Mouse (Mus musculus) gastrocnemius, adult 18-20 months (tissue): Measurements from ENCODE around the gene 6030468B19Rik. TPM values are rescaled to one million over a fixed set of nuclear protein-coding genes. Genes with fewer than 3 reads are reported as not detected.
"Not testable (repeated sequence)": the region's sequence is repeated elsewhere in the genome, so short reads cannot be mapped to it uniquely, and the experiment has no call there.

Experiments used
- DNase-seq: peaks from one replicate; pipeline ENCODE4 v3.0.0; 2021; ENCODE audit warnings: low spot score
- total RNA-seq, 2 experiments: library from RNA; stranded (reverse); gene quantifications; 2 replicates each; pipeline ENCODE4 v1.2.3; 2021

Gene 6030468B19Rik
- total RNA-seq, 2 experiments from 2014 or later, result not detected

DNA sequence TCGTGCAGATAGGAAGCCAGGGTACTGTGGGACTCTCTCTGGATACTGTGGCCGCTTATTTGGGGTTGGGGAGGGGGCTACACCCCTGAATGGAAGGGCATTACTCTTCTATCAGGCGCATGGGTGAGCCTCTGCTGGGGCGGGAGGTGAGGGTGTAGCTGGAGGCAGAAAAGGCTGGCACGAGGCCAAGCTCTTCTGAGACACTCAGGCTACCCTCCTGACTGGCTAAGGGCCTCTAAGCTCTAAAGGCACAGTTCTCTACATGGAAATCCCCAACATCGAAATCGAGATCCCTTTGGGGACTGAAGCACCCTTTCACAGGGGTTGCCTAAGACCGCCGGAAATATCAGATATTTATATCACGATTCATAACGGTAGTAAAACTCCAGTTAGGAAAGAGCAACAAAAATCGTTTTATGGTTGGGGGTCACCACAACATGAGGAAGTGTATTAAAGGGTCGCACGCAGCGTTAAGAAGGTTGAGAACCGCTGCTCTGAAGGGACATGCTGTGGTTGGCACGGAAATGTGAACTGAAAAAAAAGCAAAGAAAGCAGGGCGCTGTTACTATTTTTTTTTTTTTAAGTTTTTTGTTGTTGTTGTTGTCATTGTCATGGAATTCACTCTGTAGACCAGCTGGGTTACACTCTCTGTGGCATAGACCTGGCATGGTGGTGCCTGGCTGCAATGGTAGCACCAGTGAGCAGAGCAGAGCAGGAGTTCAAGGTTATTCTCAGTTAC is 30.9 kb downstream of the 6030468B19Rik start:
- DNase-seq, result no peak

DNA sequence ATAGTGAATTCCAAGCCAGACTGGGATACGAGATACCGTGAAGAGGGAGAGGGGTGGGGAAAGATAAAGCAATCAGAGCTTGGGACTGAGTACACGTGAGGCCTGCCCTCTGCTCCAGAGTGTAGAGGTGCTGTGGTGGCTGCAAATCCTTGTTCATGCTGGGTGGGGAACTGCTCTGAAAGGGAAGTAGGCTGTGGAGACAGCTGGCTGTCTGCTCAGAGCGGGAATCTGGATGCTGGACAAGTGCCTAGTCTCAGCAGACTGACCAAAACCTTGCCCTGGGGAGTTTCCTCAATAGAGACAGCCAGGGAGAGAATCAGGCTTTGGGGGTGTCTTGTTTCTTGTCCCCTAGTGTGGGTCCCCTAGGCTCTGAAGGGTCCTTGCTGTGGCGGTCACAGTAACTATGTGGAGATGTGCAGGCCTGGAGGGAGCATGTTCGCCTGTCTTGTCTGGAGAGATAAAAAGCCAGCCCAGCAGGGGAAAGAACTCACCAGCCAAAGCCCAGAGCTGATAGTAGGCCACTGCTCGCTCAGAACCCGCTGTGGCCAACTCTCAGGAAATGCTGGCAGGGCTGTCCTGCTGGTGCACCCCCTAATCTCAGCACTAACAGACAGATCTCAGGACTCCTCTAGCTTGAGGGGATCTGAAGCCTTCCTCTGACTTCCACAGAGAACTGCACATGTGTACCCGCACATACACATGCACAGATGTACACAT is 31.6 kb downstream of the 6030468B19Rik start:
- peak; percentile 44 for DNase-seq

DNA sequence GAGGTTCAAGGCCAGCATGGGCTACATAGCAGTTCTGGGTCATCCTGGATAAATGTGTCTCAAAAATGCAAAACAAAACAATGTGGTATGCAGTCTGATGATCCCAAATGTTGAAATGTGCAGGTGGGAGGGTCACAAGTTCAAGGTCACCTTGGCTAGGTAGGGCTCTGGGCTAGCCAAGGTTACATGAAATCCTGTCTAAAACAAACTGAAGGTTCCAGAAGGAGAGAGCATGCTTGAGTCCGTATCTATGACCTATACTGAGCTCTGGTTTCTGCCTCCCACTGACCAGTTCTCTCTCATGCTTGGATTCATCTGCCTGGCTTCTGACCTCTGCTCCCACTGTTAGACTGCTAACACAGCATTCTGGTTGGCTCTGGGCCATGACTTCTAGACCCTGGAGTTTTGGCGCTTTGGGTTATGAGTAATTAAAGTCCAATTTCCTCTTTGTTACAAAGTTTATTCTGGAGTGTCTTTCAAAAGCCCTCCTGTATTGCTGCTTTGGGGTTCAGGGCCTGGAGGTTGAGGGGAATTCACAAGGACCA is 32.3 kb downstream of the 6030468B19Rik start:
- DNase-seq, result no peak

DNA sequence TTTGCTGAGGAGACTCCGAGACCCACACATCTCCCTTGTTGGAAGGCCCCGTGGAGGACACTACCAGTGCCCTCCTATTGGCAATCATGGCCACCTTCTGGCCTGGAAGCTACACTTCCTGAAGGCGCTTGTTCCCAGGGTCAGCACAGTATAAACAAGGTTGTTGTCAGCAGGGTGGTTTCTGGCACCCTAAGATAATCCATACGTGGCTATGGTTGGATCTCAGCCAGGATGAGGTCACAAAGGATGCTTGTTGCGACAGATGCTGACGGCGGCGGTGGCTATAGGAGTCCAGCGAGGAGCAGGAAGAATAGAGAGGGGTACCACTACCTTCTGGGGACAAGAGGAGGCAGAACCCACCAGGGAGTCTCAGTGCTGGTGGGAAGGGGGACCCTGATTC is 32.9 kb downstream of the 6030468B19Rik start:
- DNase-seq, result no peak

DNA sequence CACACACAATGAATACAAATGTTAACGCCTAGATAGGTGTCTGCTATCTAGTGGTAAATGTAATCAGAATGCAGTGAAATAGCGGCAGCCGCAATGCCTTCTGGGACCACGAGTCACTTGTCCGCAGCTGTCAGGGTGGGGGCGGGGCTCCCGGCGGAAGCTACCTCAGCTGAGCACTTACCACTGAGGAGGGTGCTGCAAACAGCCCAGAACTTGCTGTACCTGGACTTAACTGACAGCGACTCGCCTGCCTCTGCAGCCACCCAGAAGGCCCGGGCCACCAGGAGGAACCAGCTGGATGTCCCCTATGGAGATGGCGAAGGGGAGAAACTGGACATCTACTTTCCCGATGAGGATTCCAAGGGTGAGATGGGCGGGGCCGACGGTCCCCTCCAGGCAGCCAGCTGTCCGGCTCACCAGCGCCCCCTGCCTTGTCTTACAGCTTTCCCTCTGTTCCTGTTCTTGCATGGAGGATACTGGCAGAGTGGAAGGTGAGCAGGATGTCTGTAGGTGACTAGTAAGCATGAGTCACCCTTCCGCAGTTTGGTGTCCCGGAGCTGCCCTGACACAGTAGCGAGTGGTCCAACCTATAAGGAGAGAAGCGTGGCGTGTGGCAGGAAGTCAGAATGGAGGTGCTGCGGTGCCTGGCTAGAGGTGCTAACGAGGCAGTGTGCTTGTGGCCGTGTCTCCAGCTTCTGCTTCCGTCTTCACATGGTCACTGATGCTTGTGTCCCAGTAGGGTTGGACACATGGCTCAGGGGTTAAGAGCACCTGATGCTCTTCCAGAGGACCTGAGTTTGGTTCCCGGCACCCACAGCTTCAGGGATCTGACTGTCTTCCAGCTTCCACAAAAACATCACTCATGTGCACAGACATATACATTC is 34.9 kb downstream of the 6030468B19Rik start:
- peak; percentile 78 for DNase-seq

DNA sequence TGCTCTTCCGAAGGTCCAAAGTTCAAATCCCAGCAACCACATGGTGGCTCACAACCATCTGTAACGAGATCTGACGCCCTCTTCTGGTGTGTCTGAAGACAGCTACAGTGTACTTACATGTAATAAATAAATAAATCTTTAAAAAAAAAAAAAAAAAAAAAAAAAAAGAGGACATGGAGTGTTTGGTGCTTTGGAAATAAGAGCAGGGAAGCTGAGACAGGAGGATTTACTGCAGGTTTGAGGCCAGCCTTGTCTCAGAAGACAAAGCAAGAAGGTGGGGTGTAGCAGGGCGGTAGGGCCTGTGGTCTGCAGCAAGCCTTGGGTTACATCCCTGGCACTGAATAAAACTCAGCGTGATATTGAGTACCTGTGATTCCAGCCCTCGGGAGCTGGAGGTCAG is 36.0 kb downstream of the 6030468B19Rik start:
- DNase-seq, result not testable (repeated sequence)

DNA sequence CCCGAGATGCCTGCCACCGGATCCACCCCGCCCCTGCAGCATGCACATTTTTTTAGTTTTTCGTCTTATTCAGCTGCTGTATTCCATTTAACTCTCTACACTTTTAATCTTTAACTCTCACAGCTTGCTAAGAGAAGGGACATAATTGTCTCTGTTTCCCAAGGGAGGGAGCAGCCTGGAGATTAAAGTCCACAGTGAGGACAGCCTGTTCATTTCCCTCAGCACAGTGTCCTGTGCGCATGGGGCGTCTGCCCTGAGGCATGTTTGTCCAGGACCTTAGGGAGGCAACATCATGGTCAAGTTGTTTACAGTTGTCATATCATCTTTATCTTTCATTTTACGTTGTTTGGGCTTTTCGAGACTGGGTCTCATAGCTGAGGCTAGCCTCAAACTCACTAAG is 36.6 kb downstream of the 6030468B19Rik start:
- no peak for DNase-seq

DNA sequence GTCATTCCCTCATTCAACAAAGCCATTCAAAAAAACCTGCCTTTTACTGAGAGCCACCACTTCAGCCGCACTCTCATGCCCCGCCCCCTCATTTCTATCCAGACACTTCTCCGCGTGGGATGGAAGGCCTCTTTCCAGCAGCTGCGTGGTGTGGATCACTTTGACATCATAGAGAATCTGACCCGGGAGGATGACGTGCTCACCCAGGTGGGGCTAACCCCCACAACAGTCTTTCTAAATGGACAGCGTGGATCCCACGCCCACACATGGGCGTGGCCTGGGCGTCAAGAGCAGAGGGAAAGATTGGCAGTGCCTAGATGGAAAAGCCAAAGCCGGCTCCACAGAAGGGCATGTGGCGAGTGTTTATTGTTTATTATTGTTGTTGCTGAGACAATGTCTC is 38.8 kb downstream of the 6030468B19Rik start:
- DNase-seq, result no peak

DNA sequence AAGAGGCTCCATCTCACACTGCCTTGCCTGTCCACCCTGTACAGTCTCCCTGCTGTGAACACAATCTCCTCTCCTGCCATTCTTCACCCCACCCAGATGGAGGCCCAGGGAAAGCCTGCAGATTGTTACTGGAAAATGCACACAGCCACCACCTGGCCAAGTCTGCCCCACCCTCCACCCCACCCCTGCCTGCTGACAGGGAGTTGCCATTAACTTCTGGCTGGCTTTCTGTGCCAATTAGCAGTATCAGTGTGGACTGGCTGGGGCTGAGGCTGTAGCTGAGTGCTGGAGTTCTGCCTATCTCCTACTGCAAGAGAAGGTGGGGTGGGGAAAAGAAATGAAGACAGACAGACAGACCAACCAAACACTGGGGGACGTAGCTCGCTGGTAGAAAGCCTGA is 41.1 kb downstream of the 6030468B19Rik start:
- no peak for DNase-seq

DNA sequence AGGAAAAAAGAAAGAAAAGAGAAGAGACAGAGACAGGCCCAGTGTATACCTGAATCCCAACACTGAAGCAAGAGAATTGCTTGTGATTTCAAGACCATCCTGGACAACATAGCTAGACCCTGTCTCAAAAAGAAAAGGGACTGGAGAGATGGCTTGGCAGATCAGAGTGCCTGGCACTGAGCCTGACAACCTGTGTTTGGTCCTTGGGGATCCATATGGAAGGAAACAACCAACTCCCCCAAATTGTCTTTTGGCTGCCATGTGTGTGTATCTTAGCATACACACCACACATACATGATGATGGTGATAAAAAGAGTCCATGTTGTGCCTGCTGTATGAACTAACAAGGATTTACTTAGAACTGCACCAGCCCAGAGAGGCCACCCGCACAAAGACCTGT is 41.6 kb downstream of the 6030468B19Rik start:
- no peak for DNase-seq

DNA sequence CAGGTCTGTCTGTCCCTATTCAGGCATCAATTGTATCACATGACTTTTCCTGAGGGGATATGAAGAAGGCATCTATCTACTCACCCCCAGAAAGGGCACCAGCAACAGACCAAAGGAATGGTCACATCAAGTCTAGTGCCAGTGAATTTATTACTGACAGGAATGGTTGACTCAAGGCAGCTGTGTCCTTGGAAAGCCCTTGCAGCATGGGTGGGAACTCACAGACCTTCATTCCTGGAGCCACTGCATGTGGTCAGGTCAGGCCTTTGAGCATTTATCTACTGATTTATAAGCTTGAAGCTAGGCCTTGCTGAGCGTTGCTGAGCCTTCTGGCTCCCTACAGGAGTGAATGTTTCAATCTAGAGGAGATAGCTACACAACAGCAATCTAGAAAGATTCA is 43.5 kb downstream of the 6030468B19Rik start:
- no peak for DNase-seq

DNA sequence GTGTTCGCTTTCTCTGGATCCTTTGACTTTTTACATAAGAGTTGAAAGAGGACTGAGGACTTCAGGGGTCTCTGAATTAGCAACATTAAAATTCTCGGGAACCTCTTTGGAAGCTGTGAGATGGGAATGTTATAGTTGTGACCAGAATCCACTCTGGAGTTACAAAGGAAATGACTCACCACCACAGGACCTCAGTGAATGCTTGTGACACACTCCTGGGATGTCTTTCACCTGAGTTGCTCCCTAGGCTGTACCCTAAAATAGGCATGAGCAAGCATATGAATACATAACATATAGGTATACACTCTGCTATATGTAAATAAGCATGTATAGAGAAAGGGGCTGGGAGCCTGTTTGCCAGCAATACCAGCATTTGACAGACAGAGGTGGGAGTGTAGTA is 46.0 kb downstream of the 6030468B19Rik start:
- DNase-seq, result no peak

DNA sequence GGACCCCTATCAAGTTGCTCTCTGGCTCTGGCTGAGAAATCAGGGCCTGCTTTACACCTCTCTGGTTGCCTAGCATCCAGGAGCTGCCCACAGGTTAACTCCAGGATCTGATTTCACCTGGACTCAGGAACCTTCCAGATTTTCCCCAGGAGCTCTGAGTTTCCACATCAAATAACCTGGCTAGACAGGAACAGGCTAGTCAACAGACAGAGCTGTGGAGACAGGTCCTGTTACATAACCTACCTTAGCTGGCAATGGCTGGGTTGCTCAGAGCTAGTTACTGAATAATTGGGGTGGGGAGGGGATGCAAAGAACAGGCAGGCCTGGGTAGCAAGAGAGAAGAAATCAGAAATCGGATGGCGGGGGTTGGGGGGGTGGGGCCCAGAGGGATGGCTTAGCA is 47.5 kb downstream of the 6030468B19Rik start:
- no peak for DNase-seq

DNA sequence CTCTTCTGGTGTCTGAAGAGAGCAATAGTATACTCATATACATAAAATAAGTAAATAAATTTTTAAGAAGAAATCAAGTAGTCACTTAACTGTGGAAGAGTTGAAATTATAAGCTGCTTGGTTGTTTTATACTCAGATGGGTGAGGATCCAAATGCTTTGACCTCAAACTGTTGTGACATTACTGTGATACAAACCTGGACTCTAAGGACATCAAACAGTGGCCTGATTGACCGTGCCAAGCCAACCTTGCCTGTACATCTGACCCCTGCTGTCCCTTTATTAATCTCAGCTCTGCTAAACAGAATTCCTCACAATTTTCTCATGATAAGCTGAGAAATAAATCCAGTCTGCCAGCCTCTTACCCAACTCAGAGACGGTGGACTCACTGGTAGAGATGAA is 48.2 kb downstream of the 6030468B19Rik start:
- no peak for DNase-seq

DNA sequence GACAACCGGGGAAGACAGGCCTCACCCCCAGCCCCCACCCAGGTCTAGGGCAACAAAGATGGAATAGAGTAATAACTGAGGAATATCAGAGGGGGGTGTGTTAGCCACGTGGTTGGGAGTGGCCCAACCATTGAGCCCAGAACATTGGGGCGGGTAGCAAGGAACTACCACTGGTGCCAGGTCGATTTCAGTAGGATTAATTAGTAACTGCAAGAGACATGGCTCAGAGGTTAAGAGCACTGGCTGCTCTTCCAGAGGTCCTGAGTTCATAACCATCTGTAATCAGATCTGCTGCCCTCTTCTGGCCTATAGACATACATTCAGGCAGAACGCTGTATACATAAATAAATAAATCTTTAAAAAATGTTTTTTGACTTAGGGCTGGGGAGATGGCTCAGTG is 49.2 kb downstream of the 6030468B19Rik start:
- DNase-seq, result no peak

DNA sequence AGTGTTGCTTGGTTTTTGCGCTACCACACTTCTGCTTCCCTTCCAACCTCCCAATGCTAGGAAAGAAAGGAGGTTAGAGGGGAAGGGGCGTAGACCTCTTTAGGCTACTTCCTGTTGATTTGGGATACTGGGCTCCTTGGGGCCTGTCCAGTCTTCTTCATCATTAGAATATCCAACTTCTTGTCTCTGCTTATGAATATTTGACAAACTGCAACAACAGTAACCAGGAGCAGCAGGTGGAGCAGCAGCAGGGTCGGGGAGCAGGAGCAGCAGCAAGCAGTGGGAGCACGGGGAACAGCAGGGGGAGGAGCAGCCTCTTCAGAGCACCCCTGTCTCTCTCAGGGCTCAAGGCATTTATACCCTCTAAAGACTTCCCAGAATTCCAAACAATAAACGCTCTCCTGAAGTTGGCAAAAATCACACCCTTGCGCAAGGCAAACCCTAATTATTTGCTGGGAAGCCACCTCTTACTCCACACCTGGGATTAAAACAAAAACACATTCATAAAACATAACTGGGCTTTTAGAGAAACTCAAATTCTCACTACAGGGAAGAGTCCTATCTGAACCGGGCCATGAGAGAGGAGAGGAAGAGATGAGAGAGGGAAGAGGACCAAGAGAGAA is 50.2 kb downstream of the 6030468B19Rik start:
- no peak for DNase-seq

DNA sequence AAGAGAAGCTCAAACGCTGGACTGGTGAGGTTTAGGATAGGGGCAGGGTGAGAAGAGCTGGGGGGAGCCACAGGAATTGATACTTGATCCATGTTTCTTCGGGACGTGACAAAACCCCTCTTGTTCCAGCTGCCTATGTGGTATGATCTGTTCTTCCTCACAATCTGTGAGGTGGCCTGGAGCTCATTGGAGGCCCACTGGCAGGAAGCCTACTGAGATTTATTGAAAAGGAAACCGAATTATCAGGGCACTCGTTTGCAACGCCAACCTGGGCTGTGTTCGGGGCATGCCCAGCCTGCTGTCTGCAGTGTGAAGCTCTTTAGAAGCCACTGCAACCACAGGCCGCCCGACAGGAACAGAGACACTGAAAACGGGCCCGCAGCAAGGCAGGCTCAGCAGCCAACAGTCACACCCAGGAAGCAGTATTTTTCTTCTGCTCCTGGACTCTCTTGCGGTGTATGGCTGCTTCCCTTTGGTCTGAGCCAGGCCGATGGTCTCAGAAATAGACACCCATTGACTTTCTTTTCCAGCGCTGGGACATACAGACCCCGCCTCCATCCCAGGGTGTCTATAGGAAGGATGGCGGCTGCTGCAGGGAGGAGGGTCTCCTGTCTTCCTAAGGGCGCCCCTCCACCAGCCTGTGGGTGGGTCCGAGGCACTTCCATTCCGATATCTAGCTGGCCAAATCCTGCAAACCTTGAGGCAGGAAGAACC is 51.0 kb downstream of the 6030468B19Rik start:
- no peak for DNase-seq

DNA sequence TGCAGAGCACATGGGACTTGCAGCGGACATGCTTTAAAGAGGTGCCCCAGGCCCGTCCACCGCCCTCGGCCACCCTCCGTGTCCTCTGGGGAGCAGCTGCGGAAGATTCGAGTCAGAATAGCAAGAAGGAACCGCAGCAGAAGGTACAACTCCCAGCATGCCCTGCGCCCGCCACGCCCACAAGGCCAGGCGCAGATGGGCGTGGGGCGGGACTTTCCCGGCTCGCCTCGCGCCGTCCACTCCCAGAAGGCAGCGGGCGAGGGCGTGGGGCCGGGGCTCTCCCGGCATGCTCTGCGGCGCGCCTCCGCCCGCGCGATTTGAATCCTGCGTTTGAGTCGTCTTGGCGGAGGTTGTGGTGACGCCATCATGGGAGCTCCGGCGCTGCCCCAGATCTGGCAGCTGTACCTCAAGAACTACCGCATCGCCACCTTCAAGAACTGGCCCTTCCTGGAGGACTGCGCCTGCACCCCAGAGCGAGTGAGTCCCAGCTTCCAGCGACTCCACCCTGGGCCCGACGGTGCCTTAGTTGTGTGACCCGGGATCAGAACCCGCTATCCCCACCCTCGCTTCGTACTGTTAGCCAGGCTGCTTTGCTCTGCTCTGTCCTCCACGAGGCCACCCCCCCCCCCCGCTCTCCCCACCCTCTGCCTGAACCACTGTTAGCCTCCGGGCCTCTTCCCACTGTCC is 51.7 kb downstream of the 6030468B19Rik start, which contains the start of gene Birc5:
Birc5 (plus strand) TSS at position 267 of the 687 bp plus-strand sequence.
- peak; percentile 94 for DNase-seq

DNA sequence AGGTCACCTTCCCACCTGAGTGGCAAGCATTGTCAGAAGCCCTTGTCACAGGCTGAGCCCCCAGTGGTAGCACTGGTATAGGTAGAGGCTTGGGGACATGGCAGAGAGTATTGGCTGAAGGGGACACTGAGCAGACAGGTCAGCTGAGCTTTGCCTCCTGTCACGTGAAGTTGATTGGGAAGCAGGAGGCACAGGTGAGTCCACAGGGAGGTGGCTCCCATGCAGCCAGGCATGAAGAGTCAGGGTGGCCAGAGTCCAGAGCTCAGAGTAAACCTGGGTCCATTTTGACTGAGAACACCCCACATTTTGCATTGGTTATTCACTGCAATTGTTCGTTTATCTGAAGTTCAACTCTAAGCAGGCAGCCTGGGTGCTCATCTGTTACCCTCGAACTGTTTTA is 55.4 kb downstream of the 6030468B19Rik start:
- no peak for DNase-seq

DNA sequence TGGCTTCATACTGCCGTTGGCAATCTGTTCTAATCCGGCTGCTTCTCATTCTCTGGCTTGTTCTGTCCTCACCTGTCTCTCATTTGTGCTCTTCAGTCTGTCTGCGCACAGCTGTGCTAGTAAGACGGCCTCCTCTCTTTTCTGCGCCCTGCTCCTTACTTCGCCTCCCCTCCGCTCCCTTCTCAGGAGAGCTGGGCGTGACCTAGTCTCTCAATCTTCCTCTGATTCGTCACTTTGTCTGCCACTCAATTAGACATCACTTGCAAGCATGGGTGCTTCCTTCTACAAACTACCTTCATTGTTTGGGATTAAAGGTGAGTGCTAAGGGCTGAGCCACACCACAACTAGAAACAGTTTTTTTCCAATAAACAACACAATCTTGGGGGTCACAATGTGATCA is 56.8 kb downstream of the 6030468B19Rik start:
- DNase-seq, result no peak
